Mouse (Mus musculus): ENCODE measurements around the gene Foxn1.

DNA sequence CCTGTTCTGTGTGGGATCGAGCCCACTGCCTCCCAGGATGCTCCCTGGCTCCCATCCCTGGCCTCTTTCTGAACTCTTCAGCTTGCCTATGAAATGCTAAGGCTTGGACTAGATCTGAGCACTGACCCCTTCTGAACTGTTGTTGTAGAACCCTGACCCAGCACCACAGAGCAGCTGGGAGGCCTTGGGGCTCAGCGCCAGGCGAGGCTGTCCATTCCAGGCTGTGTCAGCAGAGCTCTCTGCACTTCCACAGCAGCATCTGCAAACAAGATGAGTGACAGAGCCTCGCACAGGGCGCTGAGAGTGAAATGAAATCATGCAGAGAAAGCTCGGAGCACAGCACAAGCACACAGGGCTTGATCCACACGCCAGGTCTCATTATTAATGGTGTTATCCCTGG, 13.7 kb downstream of the Foxn1 start:
- TF ChIP-seq ZC3H11A (IDR thresholded peaks at IDR 0.05; ENCODE audit: borderline replicate concordance, low read depth, low read length) (no peak), MAFK (IDR thresholded peaks at IDR 0.05; ENCODE audit: insufficient read depth, low read depth, low read length) (no peak), HCFC1 (IDR thresholded peaks at IDR 0.05; ENCODE audit: borderline replicate concordance, insufficient read depth, low read length) (no peak), ZNF384 (IDR thresholded peaks at IDR 0.05; ENCODE audit: low read depth, low read length) (no peak), CHD2 (IDR thresholded peaks at IDR 0.05; ENCODE audit: low read depth, low read length) (no peak)

Measured in ES-E14 (cell line).